Mouse (Mus musculus): ENCODE measurements around the gene C030005K15Rik. TPM values are rescaled to one million over a fixed set of nuclear protein-coding genes. Genes with fewer than 3 reads are reported as not detected.

The C030005K15Rik gene
- polyA plus RNA-seq, 1 experiment from 2014 or later = not detected

- no peak overlapping the region for H3K9ac ChIP-seq
- H3K4me1 ChIP-seq = no peaks in the 10 kb centered on the region
- H3K4me2 ChIP-seq = no peak overlapping the region
- no peaks in the 10 kb centered on the region for H3K9me3 ChIP-seq
- no peak overlapping the region for H3K27ac ChIP-seq
- no peaks in the 10 kb centered on the region for H3K27me3 ChIP-seq (replicated peaks)
- no peaks in the 10 kb centered on the region for H3K36me3 ChIP-seq
- no peak for ATAC-seq (ENCODE audit: insufficient read depth, low FRiP score, low read depth)
- WGBS = 49% methylated on average over 1 of the region's 1 CpGs
- H3K4me3 ChIP-seq (replicated peaks) = no peak overlapping the region
Measured at GRCm38 (mm10) chr10:97704562-97704961, 22.0 kb downstream of the C030005K15Rik start.

- Histone ChIP-seq H3K27ac (no peak overlapping the region), H3K4me1 (no peaks in the 10 kb centered on the region), H3K4me3 (replicated peaks) (no peak overlapping the region), H3K27me3 (replicated peaks) (no peaks in the 10 kb centered on the region), H3K36me3 (no peaks in the 10 kb centered on the region), H3K9me3 (no peaks in the 10 kb centered on the region), H3K9ac (no peak overlapping the region), H3K4me2 (no peak overlapping the region)
- ATAC-seq (ENCODE audit: insufficient read depth, low FRiP score, low read depth) = no peak
Measured at GRCm38 (mm10) chr10:97702321-97702720, 24.2 kb downstream of the C030005K15Rik start.

GRCm38 (mm10) chr10:97693398-97694135 is 33.0 kb downstream of the C030005K15Rik start:
- Histone ChIP-seq H3K27ac (no peak overlapping the region), H3K27me3 (replicated peaks) (no peaks in the 10 kb centered on the region), H3K9ac (no peak overlapping the region), H3K9me3 (no peaks in the 10 kb centered on the region), H3K36me3 (no peaks in the 10 kb centered on the region), H3K4me3 (replicated peaks) (no peak overlapping the region), H3K4me2 (no peak overlapping the region), H3K4me1 (no peaks in the 10 kb centered on the region)
- no peak for ATAC-seq (ENCODE audit: insufficient read depth, low FRiP score, low read depth)
- WGBS = 93% methylated on average over 37 of the region's 37 CpGs

- no peaks in the 10 kb centered on the region for H3K36me3 ChIP-seq
- WGBS = 78% methylated on average over 20 of the region's 20 CpGs
- H3K4me1 ChIP-seq = no peaks in the 10 kb centered on the region
- H3K27ac ChIP-seq = no peak within 1 kb of the TSS
- no peaks in the 10 kb centered on the region for H3K9me3 ChIP-seq
- no peak within 1 kb of the TSS for H3K4me3 ChIP-seq (replicated peaks)
- no peaks in the 10 kb centered on the region for H3K27me3 ChIP-seq (replicated peaks)
- no peak within 1 kb of the TSS for H3K4me2 ChIP-seq
- no peak within 1 kb of the TSS for H3K9ac ChIP-seq
- no peak for ATAC-seq (ENCODE audit: insufficient read depth, low FRiP score, low read depth)
Measured at GRCm38 (mm10) chr10:97692913-97693312, 33.6 kb downstream of the C030005K15Rik start, which contains the start of gene Ccer1. TSS of gene Ccer1 (plus strand) at chr10:97693059.

GRCm38 (mm10) chr10:97689425-97689824 is 37.1 kb downstream of the C030005K15Rik start:
- Histone ChIP-seq H3K9me3 (no peaks in the 10 kb centered on the region), H3K4me3 (replicated peaks) (no peak overlapping the region), H3K27ac (no peak overlapping the region), H3K27me3 (replicated peaks) (no peaks in the 10 kb centered on the region), H3K4me1 (no peaks in the 10 kb centered on the region), H3K36me3 (no peaks in the 10 kb centered on the region), H3K9ac (no peak overlapping the region), H3K4me2 (no peak overlapping the region)
- no peak for ATAC-seq (ENCODE audit: insufficient read depth, low FRiP score, low read depth)
- 47% methylated on average over 3 of the region's 3 CpGs for WGBS

GRCm38 (mm10) chr10:97687198-97687597 is 39.4 kb downstream of the C030005K15Rik start:
- Histone ChIP-seq H3K36me3 (no peaks in the 10 kb centered on the region), H3K9ac (no peak overlapping the region), H3K4me1 (no peaks in the 10 kb centered on the region), H3K4me2 (no peak overlapping the region), H3K4me3 (replicated peaks) (no peak overlapping the region), H3K27me3 (replicated peaks) (no peaks in the 10 kb centered on the region), H3K9me3 (no peaks in the 10 kb centered on the region), H3K27ac (no peak overlapping the region)
- 76% methylated on average over 1 of the region's 1 CpGs for WGBS
- no peak for ATAC-seq (ENCODE audit: insufficient read depth, low FRiP score, low read depth)

GRCm38 (mm10) chr10:97682981-97683380 is 43.6 kb downstream of the C030005K15Rik start:
- no peak overlapping the region for H3K9ac ChIP-seq
- no peak overlapping the region for H3K27ac ChIP-seq
- no peak overlapping the region for H3K4me3 ChIP-seq (replicated peaks)
- no peak for ATAC-seq (ENCODE audit: insufficient read depth, low FRiP score, low read depth)
- H3K4me2 ChIP-seq = no peak overlapping the region
- H3K36me3 ChIP-seq = no peaks in the 10 kb centered on the region
- H3K4me1 ChIP-seq = no peaks in the 10 kb centered on the region
- H3K9me3 ChIP-seq = no peaks in the 10 kb centered on the region
- no peaks in the 10 kb centered on the region for H3K27me3 ChIP-seq (replicated peaks)

Other genes with a start within 250 kb of the C030005K15Rik start
- 558 and 642 TPM in 2 replicates for gene Dcn, start 247.1 kb downstream of the C030005K15Rik start, polyA plus RNA-seq (2015; fragmentation: Nextera tagmentation; extraction: Ambion mirVana)
- gene Lum, start 161.6 kb downstream of the C030005K15Rik start, polyA plus RNA-seq (2015; fragmentation: Nextera tagmentation; extraction: Ambion mirVana) = 233 and 255 TPM in 2 replicates
- gene Kera, start 119.9 kb downstream of the C030005K15Rik start, polyA plus RNA-seq (2015; fragmentation: Nextera tagmentation; extraction: Ambion mirVana) = 1.2 and 1.3 TPM in 2 replicates
- gene Epyc, start 82.7 kb downstream of the C030005K15Rik start, polyA plus RNA-seq (2015; fragmentation: Nextera tagmentation; extraction: Ambion mirVana) = 1.1 and 1.2 TPM in 2 replicates
- not detected in 2 replicates for gene Ccer1, start 33.7 kb downstream of the C030005K15Rik start, polyA plus RNA-seq (2015; fragmentation: Nextera tagmentation; extraction: Ambion mirVana)

Measured in stomach, embryonic 15.5 days (tissue).